Mouse (Mus musculus): ENCODE measurements around the gene Popdc2. TPM values are rescaled to one million over a fixed set of nuclear protein-coding genes. Genes with fewer than 3 reads are reported as not detected.

The Popdc2 gene
- polyA plus RNA-seq, 1 experiment from 2014 or later = 16.6 TPM

DNA sequence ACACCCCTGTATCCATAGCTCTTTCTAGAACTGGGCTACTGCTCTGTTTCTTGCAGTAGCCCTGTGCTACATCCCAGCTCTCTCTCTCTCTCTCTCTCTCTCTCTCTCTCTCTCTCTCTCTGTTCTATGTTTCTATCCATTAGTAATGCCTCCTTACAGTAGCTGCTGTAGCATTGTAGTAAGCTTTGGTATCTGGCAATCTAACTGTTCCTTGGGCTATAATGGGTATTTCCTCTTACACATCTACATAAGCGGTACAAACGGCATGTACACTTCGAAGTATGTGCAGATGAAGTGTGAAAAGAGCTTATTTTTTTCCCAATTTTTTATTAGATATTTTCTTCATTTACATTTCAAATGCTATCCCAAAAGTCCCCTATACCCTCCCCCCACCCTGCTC lies 17.9 kb downstream of the Popdc2 start:
- WGBS = 95% methylated on average over 3 of the region's 3 CpGs
- Histone ChIP-seq H3K9me3 (ENCODE audit: control insufficient read depth) (no peaks in the 10 kb centered on the region), H3K4me1 (replicated peaks; ENCODE audit: control insufficient read depth, insufficient read depth, low read length) (peaks cover 6% of the 10 kb centered on the region; the same call in 1 of the 2 replicates), H3K9ac (ENCODE audit: low read depth, low read length) (no peak overlapping the region), H3K27me3 (replicated peaks; ENCODE audit: control insufficient read depth, insufficient read depth, low read length) (no peaks in the 10 kb centered on the region), H3K4me3 (ENCODE audit: low read depth, low read length) (no peak overlapping the region), H3K4me2 (replicated peaks; ENCODE audit: low read depth) (no peak overlapping the region), H3K27ac (ENCODE audit: low read depth, low read length) (no peak overlapping the region), H3K36me3 (ENCODE audit: control insufficient read depth, insufficient read depth) (no peaks in the 10 kb centered on the region)
- no peak for ATAC-seq
- TF ChIP-seq CTCF (IDR thresholded peaks at IDR 0.05; ENCODE audit: low read depth) = no peak

DNA sequence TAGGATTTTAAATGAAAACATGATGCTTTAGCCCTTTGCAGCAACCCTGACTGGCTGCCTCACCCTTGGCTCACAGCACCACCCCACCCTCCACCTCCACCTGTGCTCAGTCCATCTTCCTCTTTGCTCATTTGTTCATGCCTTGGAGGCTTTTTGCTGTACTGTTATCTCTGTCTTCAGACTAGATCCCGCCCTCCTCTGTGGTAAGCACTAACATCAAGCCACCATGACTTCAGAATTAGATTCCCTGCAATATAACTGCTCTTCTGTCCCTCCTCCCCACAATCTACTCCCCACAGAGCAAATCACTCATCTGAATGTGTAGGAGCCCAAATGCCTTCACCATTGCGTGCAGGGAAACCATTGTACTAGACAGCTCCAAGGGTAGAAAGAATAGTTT lies 21.7 kb downstream of the Popdc2 start:
- no peak for ATAC-seq

GRCm38 (mm10) chr16:38385184-38385634 lies 23.2 kb downstream of the Popdc2 start:
- no peak overlapping the region for H3K4me3 ChIP-seq (ENCODE audit: low read depth, low read length)
- TF ChIP-seq CTCF (IDR thresholded peaks at IDR 0.05; ENCODE audit: low read depth) = no peak
- no peak overlapping the region for H3K9ac ChIP-seq (ENCODE audit: low read depth, low read length)
- no peak overlapping the region for H3K27ac ChIP-seq (ENCODE audit: low read depth, low read length)
- no peaks in the 10 kb centered on the region for H3K36me3 ChIP-seq (ENCODE audit: control insufficient read depth, insufficient read depth)
- H3K9me3 ChIP-seq (ENCODE audit: control insufficient read depth) = no peaks in the 10 kb centered on the region
- no peak for ATAC-seq
- no peaks in the 10 kb centered on the region for H3K4me1 ChIP-seq (replicated peaks; ENCODE audit: control insufficient read depth, insufficient read depth, low read length)
- H3K4me2 ChIP-seq (replicated peaks; ENCODE audit: low read depth) = no peak overlapping the region
- H3K27me3 ChIP-seq (replicated peaks; ENCODE audit: control insufficient read depth, insufficient read depth, low read length) = no peaks in the 10 kb centered on the region
- 82% methylated on average over 6 of the region's 6 CpGs for WGBS

More for the DNA sequence above, 21.7 kb downstream of the Popdc2 start:
- no peak for TF ChIP-seq CTCF (IDR thresholded peaks at IDR 0.05; ENCODE audit: low read depth)
- WGBS = 86% methylated on average over 2 of the region's 2 CpGs
- no peaks in the 10 kb centered on the region for H3K27me3 ChIP-seq (replicated peaks; ENCODE audit: control insufficient read depth, insufficient read depth, low read length)
- H3K4me1 ChIP-seq (replicated peaks; ENCODE audit: control insufficient read depth, insufficient read depth, low read length) = peaks cover 5% of the 10 kb centered on the region; the same call in 1 of the 2 replicates
- H3K9ac ChIP-seq (ENCODE audit: low read depth, low read length) = no peak overlapping the region
- no peaks in the 10 kb centered on the region for H3K9me3 ChIP-seq (ENCODE audit: control insufficient read depth)
- no peak overlapping the region for H3K4me3 ChIP-seq (ENCODE audit: low read depth, low read length)
- H3K4me2 ChIP-seq (replicated peaks; ENCODE audit: low read depth) = no peak overlapping the region
- no peaks in the 10 kb centered on the region for H3K36me3 ChIP-seq (ENCODE audit: control insufficient read depth, insufficient read depth)
- H3K27ac ChIP-seq (ENCODE audit: low read depth, low read length) = no peak overlapping the region

- H3K9ac ChIP-seq (ENCODE audit: low read depth, low read length) = no peak overlapping the region
- no peak for ATAC-seq
- H3K4me2 ChIP-seq (replicated peaks; ENCODE audit: low read depth) = no peak overlapping the region
- no peak for TF ChIP-seq CTCF (IDR thresholded peaks at IDR 0.05; ENCODE audit: low read depth)
- H3K4me1 ChIP-seq (replicated peaks; ENCODE audit: control insufficient read depth, insufficient read depth, low read length) = no peaks in the 10 kb centered on the region
- H3K27me3 ChIP-seq (replicated peaks; ENCODE audit: control insufficient read depth, insufficient read depth, low read length) = no peaks in the 10 kb centered on the region
- H3K36me3 ChIP-seq (ENCODE audit: control insufficient read depth, insufficient read depth) = no peaks in the 10 kb centered on the region
- 93% methylated on average over 4 of the region's 4 CpGs for WGBS
- H3K9me3 ChIP-seq (ENCODE audit: control insufficient read depth) = no peaks in the 10 kb centered on the region
- no peak overlapping the region for H3K4me3 ChIP-seq (ENCODE audit: low read depth, low read length)
- no peak overlapping the region for H3K27ac ChIP-seq (ENCODE audit: low read depth, low read length)
Observed at GRCm38 (mm10) chr16:38385700-38386099, 23.7 kb downstream of the Popdc2 start.

DNA sequence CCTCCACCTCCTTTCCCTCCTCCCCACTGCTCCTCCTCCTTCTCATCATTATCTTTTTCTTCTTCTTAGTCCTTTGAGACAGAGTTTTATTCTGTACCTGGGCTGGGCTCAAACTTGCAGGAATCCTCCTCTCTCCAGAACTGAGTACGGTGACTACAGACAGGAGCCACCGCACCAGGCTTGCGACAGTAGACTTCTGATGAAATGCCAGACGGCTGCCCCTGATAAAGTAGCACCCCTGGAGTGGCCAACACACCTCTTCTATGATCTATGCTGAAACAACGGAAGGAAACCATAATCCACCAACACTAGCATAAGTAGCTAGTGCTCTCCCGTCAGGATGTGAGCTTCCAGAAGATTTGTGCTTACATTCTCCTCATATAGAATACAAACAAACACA lies 25.4 kb downstream of the Popdc2 start:
- ATAC-seq = no peak
- no peak for TF ChIP-seq CTCF (IDR thresholded peaks at IDR 0.05; ENCODE audit: low read depth)
- 83% methylated on average over 6 of the region's 6 CpGs for WGBS
- H3K36me3 ChIP-seq (ENCODE audit: control insufficient read depth, insufficient read depth) = no peaks in the 10 kb centered on the region
- H3K4me1 ChIP-seq (replicated peaks; ENCODE audit: control insufficient read depth, insufficient read depth, low read length) = no peaks in the 10 kb centered on the region
- H3K27ac ChIP-seq (ENCODE audit: low read depth, low read length) = no peak overlapping the region
- no peaks in the 10 kb centered on the region for H3K9me3 ChIP-seq (ENCODE audit: control insufficient read depth)
- no peak overlapping the region for H3K4me2 ChIP-seq (replicated peaks; ENCODE audit: low read depth)
- no peaks in the 10 kb centered on the region for H3K27me3 ChIP-seq (replicated peaks; ENCODE audit: control insufficient read depth, insufficient read depth, low read length)
- H3K9ac ChIP-seq (ENCODE audit: low read depth, low read length) = no peak overlapping the region
- H3K4me3 ChIP-seq (ENCODE audit: low read depth, low read length) = no peak overlapping the region

GRCm38 (mm10) chr16:38388757-38389156 lies 26.7 kb downstream of the Popdc2 start:
- ATAC-seq = no peak
- Histone ChIP-seq H3K27me3 (replicated peaks; ENCODE audit: control insufficient read depth, insufficient read depth, low read length) (no peaks in the 10 kb centered on the region), H3K4me2 (replicated peaks; ENCODE audit: low read depth) (no peak overlapping the region), H3K4me1 (replicated peaks; ENCODE audit: control insufficient read depth, insufficient read depth, low read length) (no peaks in the 10 kb centered on the region), H3K9ac (ENCODE audit: low read depth, low read length) (no peak overlapping the region), H3K27ac (ENCODE audit: low read depth, low read length) (no peak overlapping the region), H3K4me3 (ENCODE audit: low read depth, low read length) (no peak overlapping the region), H3K36me3 (ENCODE audit: control insufficient read depth, insufficient read depth) (no peaks in the 10 kb centered on the region), H3K9me3 (ENCODE audit: control insufficient read depth) (no peaks in the 10 kb centered on the region)
- no peak for TF ChIP-seq CTCF (IDR thresholded peaks at IDR 0.05; ENCODE audit: low read depth)
- 74% methylated on average over 6 of the region's 6 CpGs for WGBS

Measured in intestine, postnatal 0 days (tissue).